Mouse (Mus musculus) heart, embryonic 10.5 days (tissue): ENCODE measurements around the gene Teddm1a. TPM values are rescaled to one million over a fixed set of nuclear protein-coding genes. Genes with fewer than 3 reads are reported as not detected.

Experiments used
- DNase-seq: peaks from one replicate; pipeline ENCODE4 v3.0.0-alpha.2; 2017; ENCODE audit warnings: low spot score
- H3K27ac ChIP-seq: fragments of 300-500 bp; sonication (generic); 2 replicates; pipeline ENCODE4 v1.5.1; 2016; ENCODE audit warnings: mild to moderate bottlenecking
- H3K27me3 ChIP-seq: fragments of 300-500 bp; sonication (generic); 2 replicates; pipeline ENCODE4 v1.6.1; 2016; ENCODE audit warnings: mild to moderate bottlenecking; ENCODE audit not compliant: poor library complexity, insufficient read depth, severe bottlenecking
- H3K36me3 ChIP-seq: fragments of 300-500 bp; sonication (generic); 2 replicates; pipeline ENCODE4 v1.6.1; 2016; ENCODE audit warnings: mild to moderate bottlenecking, moderate library complexity
- H3K4me1 ChIP-seq: fragments of 300-500 bp; sonication (generic); 2 replicates; pipeline ENCODE4 v1.6.1; 2016; ENCODE audit warnings: mild to moderate bottlenecking
- H3K4me3 ChIP-seq: fragments of 300-500 bp; sonication (generic); 2 replicates; pipeline ENCODE4 v1.5.1; 2016; ENCODE audit warnings: mild to moderate bottlenecking, moderate library complexity
- H3K9me3 ChIP-seq: fragments of 300-500 bp; sonication (generic); 2 replicates; pipeline ENCODE4 v1.6.1; 2016; ENCODE audit warnings: mild to moderate bottlenecking, moderate library complexity
- WGBS: fragments of 180-500 bp; shearing (Covaris S2); methylation state at CpG from one replicate; pipeline ENCODE4 v1.1.7; 2016; 5-methylcytosine and 5-hydroxymethylcytosine counted together
- polyA plus RNA-seq: library from polyadenylated mRNA; unstranded; fragments of >200 nt; fragmentation: Nextera tagmentation; extraction: Ambion mirVana; gene quantifications from 2 replicates; pipeline ENCODE4 v1.2.1, GENCODE M21; 2016

Gene Teddm1a
- polyA plus RNA-seq, 1 experiment from 2014 or later, result not detected

DNA sequence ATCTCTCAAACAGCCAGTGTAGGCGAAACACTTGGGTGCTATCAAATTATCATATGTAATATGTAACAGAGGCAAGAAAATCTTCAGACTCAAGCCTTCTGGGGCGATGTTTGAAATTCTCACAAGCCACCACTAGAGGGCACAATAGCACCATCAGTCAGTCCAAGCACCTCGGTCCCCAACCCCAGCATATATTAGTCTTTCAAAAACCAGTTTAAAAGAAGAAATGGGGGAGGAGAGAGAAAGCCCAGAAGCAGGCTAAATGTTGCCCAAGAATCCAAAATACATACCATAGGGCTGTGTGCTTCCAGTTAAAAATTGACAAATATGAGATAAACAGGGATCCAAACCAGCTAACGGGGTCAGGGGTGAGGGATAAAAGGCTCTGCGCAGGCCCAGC, 3.4 kb downstream of the Teddm1a start:
- H3K4me1 ChIP-seq, result peaks cover 14% of the 10 kb centered on the region; the same call in 1 of the 2 replicates
- DNase-seq, result peak; percentile 84
- no peaks in the 10 kb centered on the region for H3K9me3 ChIP-seq
- no peak overlapping the region for H3K4me3 ChIP-seq
- 42% methylated on average over 5 of the region's 5 CpGs for WGBS
- H3K36me3 ChIP-seq, result no peaks in the 10 kb centered on the region
- H3K27ac ChIP-seq, result no peak overlapping the region
- no peaks in the 10 kb centered on the region for H3K27me3 ChIP-seq

DNA sequence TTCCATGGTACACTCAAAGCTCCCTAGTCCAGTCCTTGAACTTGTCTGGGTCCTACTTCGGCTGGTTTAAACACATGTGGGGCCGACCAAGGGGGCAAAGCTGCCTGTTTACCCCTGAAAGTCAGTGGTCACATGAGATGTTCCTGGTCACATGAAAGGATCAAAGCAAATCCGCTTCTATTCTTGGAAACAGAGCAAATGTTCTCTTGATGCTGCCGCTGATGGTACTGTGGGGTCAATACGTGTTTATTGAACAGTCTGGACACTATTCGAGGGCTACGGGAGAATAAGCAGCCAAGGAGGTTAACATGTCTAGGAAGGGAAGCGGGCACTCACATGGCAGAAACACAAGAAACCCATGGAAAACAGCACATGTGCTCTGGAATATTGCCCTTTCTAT, 5.7 kb downstream of the Teddm1a start:
- H3K4me1 ChIP-seq, result peaks cover 22% of the 10 kb centered on the region
- H3K27ac ChIP-seq, result no peak overlapping the region
- no peak overlapping the region for H3K4me3 ChIP-seq
- WGBS, result 81% methylated on average over 8 of the region's 8 CpGs
- no peaks in the 10 kb centered on the region for H3K9me3 ChIP-seq
- no peaks in the 10 kb centered on the region for H3K27me3 ChIP-seq
- DNase-seq, result no peak
- no peaks in the 10 kb centered on the region for H3K36me3 ChIP-seq

DNA sequence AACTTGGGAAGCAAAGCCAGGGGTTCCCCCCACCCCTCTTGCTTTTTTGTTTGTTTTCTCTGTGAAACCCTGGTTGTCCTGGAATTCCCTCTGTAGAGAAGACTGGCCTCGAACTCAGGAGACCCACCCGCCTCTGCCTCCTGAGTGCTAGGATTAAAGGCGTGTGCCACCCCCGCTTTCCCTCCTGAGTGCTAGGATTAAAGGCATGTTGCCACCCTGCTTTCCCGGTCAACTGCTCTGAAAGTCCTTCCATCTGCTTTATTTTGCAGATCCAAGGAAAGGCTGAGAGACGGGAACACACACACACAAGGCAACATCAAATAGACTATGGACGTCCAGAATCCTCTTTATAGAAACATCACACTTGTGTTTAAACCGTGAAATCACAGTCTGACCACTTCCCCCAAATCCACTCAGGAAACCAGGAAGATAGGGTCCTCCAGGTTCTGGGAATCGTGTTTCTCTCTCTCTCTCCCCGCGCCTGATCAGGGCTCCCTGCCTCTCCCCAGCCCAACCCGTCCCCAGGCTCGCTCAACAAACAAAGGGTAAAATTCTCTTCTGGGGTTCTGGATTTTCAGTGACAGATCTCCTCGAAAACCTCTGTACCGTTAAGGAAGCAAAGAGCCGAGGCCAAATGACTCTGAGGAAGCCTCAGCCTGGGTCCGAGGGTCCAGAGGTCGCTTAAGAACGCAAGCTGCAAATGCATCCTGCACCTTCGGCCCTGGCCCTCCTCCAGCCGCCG, 7.6 kb downstream of the Teddm1a start:
- Histone ChIP-seq H3K4me3 (peak overlapping the region; percentile 87), H3K27me3 (no peaks in the 10 kb centered on the region), H3K9me3 (no peaks in the 10 kb centered on the region), H3K27ac (peak overlapping the region; percentile 96), H3K36me3 (peaks cover 16% of the 10 kb centered on the region), H3K4me1 (peaks cover 22% of the 10 kb centered on the region)
- 17% methylated on average over 22 of the region's 22 CpGs for WGBS
- no peak for DNase-seq

DNA sequence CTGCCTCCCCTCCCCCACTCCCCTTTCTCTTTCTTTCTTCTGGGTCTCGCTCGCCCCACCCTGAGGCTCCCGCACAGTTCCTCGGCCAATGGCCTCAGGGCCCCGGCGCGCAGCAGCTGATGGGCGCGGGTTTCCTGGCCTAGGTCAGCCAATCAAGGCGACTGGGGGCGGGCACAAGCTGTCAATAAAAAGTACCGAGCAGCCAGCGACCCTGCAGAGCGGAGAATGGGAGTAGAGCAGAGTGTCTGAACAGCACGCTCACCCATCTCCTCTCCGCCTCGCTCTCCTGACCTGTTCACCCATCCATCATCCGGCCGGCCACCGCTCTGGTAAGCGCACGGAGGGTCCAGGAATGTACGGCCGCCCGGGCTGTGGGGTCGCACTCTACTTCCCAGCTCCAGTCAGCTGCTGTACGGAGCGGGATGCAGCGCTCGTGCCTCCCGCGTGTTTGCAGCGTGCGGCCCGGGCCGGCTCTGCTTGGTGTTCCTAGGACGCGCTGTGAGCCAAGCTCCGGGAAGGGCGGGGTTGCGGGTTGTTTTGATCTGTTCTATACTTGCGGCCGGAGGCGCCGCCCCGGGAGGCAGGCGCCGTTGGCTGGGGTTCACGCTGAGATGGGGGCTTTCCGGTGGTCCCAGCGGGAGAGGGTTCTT, 8.3 kb downstream of the Teddm1a start, which contains the start of the genes Glul and Teddm2:
TSS of gene Glul (plus strand) at position 214 of the 650 bp plus-strand sequence.
TSS of gene Teddm2 (minus strand) at position 498 of the 650 bp plus-strand sequence.
- peaks cover 22% of the 10 kb centered on the region for H3K4me1 ChIP-seq
- WGBS, result under 1% methylated on average over 51 of the region's 51 CpGs
- H3K4me3 ChIP-seq, result peak within 1 kb of the TSS; percentile 87
- H3K36me3 ChIP-seq, result peaks cover 23% of the 10 kb centered on the region
- H3K27me3 ChIP-seq, result no peaks in the 10 kb centered on the region
- peak within 1 kb of the TSS; percentile 96 for H3K27ac ChIP-seq
- H3K9me3 ChIP-seq, result no peaks in the 10 kb centered on the region
- peak; percentile 99 for DNase-seq

DNA sequence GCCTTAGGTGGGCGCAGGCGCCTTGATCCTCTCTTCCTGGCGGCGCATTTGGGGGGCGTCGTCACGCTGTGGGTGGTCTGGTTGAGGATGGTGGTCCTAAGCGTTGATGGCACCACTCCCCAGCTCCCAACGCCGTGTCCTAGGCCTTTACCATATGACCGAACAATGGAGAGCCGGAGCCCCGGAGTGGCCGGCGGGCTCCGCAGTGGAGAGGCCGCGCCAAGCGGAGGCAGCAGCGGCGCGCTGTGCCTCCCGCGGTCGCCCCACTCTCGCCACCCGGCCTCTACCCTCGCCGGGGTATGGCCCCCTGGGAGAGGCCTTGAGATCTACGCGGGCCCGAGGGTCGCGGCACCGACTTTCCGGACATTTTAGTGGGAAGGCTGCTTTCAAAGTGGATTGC, 8.8 kb downstream of the Teddm1a start:
- DNase-seq, result no peak
- H3K27me3 ChIP-seq, result no peaks in the 10 kb centered on the region
- H3K4me3 ChIP-seq, result peak overlapping the region; percentile 87
- WGBS, result under 1% methylated on average over 35 of the region's 36 CpGs
- H3K4me1 ChIP-seq, result peaks cover 22% of the 10 kb centered on the region
- H3K36me3 ChIP-seq, result peaks cover 28% of the 10 kb centered on the region
- H3K27ac ChIP-seq, result peak overlapping the region; percentile 96
- no peaks in the 10 kb centered on the region for H3K9me3 ChIP-seq

DNA sequence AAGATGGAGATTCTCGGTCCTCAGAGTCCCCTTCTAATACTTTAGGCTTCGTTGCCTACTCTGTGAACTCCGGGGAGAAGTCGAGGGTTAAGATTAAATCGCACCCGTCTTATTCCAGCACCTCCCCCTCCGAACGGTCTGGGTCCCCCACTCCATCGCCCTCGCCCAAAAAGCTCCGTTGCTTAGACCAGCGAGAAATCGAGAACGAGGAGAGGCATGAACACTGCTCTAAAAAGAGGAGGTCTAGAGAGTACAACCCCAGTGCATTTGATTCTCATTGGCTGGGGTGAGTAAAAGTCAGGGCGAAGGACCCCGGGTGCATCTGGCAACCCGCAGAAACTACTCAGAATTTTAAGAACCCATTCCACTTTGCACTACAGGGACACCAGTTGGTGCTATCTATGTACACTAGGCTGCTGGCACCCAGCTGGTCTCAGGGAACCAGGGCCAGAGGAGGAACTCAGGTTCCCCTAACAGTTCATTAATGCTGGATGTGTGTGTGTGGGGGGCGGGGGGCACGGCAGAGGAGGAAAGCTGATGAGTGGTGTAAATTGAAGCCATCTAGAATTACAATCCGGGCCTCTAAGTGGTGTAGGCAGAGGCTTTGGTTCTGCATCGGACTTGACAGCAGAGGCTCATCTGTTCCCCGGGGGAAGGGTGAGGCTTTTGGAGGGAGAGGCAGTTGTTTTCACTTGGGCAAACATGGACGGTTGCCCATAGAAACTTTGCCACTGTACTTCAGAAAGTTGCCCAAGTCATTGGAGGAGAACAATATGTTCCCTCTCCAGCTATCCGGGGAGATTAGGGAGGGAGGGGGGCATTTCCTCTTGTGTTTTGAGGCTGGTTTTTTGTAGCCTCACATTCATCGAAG, 9.6 kb downstream of the Teddm1a start:
- H3K4me1 ChIP-seq, result peaks cover 22% of the 10 kb centered on the region
- peak overlapping the region; percentile 96 for H3K27ac ChIP-seq

DNA sequence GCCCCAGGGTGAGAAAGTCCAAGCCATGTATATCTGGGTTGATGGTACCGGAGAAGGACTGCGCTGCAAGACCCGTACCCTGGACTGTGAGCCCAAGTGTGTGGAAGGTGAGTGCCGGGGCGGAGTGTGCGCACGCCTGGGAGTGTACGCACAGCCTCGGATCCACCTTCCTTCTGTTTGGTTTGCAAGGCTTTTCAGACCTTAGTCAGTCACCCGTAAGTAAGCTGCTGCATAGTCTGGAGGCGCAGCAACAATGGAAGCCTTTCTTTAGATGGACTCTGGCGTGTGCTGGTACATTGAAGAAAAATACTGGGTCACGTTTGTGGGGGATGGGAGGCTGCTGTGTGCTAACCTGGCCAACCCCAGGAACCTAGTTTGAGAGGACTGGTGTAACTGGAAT, 11.5 kb downstream of the Teddm1a start:
- no peak overlapping the region for H3K4me3 ChIP-seq
- no peak for DNase-seq
- no peaks in the 10 kb centered on the region for H3K27me3 ChIP-seq
- no peak overlapping the region for H3K27ac ChIP-seq
- 90% methylated on average over 13 of the region's 13 CpGs for WGBS
- peaks cover 14% of the 10 kb centered on the region for H3K4me1 ChIP-seq
- H3K36me3 ChIP-seq, result peaks cover 54% of the 10 kb centered on the region
- no peaks in the 10 kb centered on the region for H3K9me3 ChIP-seq

More for the DNA sequence above, 9.6 kb downstream of the Teddm1a start:
- no peak for DNase-seq
- 3% methylated on average over 25 of the region's 25 CpGs for WGBS
- Histone ChIP-seq H3K4me3 (peak overlapping the region; percentile 87), H3K36me3 (peaks cover 35% of the 10 kb centered on the region), H3K27me3 (no peaks in the 10 kb centered on the region), H3K9me3 (no peaks in the 10 kb centered on the region)

DNA sequence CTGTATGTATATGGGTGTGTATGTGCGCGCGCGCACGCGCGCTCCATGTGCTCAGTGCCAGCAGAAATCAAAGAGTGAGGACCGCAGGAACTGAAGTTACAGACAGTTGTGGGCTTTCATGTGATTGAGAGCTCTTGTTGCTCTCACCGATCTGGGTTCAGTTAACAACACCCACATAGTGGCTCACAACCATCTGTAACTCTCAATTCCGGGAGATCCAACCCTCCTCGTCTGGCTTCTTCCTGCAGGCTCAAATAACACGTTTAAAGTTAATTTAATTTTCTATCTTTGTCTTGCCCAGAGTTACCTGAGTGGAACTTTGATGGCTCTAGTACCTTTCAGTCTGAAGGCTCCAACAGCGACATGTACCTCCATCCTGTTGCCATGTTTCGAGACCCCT, 12.7 kb downstream of the Teddm1a start:
- Histone ChIP-seq H3K36me3 (peaks cover 66% of the 10 kb centered on the region), H3K9me3 (no peaks in the 10 kb centered on the region), H3K27ac (no peak overlapping the region), H3K4me1 (peaks cover 9% of the 10 kb centered on the region), H3K27me3 (no peaks in the 10 kb centered on the region), H3K4me3 (no peak overlapping the region)
- WGBS, result 97% methylated on average over 14 of the region's 14 CpGs
- no peak for DNase-seq

DNA sequence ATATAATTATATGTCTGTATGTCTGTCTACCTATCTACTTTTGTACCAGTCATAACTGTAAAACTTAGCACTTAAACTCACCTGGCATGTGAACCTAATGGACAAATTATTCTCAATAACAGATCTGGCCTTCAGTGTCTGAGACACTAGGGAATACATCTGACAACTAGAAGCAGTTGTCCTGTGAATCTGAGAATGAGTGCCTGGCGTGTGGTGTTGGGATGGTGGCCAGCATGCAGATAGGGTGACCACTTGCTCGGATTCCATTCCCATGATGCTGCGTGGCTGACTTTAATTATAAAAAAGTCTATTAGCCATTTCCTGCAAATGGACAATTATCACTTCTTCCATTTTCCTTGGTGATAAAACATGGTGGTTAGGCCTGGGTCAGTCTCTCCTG, 14.3 kb downstream of the Teddm1a start:
- Histone ChIP-seq H3K27ac (no peak overlapping the region), H3K4me3 (no peak overlapping the region), H3K4me1 (peaks cover 8% of the 10 kb centered on the region), H3K9me3 (no peaks in the 10 kb centered on the region), H3K36me3 (peaks cover 76% of the 10 kb centered on the region), H3K27me3 (no peaks in the 10 kb centered on the region)
- DNase-seq, result no peak
- 89% methylated on average over 3 of the region's 3 CpGs for WGBS

DNA sequence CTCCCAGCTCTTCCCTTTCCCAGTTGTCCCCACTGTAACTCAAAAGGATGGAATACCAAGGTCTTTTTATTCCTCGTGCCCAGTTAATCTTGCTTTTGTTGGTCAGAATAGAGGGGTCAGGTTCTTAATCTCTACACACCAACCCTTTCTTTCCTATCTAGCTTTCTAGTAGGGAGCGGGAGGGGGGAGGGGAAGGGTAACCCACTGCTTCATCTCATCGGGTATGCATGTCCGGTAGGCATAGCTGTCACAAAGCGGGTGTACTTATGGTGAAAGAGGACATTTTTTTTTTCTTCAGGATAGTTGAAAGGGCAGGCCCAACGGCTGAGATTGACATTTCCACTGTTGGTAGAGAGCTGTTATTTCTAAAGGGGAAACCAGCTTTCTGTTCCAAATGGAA, 16.7 kb downstream of the Teddm1a start:
- DNase-seq, result no peak
- H3K27ac ChIP-seq, result no peak overlapping the region
- 83% methylated on average over 6 of the region's 6 CpGs for WGBS
- no peak overlapping the region for H3K4me3 ChIP-seq
- H3K9me3 ChIP-seq, result no peaks in the 10 kb centered on the region
- no peaks in the 10 kb centered on the region for H3K4me1 ChIP-seq
- H3K36me3 ChIP-seq, result peaks cover 74% of the 10 kb centered on the region
- no peaks in the 10 kb centered on the region for H3K27me3 ChIP-seq

DNA sequence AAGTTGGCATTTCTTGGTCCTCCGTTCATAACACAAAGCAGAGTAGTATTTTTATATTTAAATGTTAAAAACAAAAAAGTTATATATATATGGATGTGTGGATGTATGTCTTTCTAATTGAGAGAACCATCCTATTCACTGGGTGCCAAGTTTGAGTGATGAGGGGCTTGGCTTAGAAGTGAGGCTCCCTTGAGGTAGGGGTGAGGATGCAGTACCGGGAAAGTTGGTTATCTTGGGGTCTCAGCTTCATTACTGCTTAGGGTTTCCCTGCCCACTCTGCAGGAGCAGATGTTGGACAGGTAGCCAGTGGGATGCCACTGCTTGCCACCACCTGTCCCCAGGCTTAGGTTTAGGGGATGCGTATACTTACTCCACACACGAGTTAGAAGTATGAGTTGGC, 17.2 kb downstream of the Teddm1a start:
- no peak for DNase-seq
- Histone ChIP-seq H3K4me3 (no peak overlapping the region), H3K27me3 (no peaks in the 10 kb centered on the region), H3K36me3 (peaks cover 69% of the 10 kb centered on the region), H3K27ac (no peak overlapping the region), H3K9me3 (no peaks in the 10 kb centered on the region), H3K4me1 (no peaks in the 10 kb centered on the region)
- WGBS, result 89% methylated on average over 4 of the region's 4 CpGs

DNA sequence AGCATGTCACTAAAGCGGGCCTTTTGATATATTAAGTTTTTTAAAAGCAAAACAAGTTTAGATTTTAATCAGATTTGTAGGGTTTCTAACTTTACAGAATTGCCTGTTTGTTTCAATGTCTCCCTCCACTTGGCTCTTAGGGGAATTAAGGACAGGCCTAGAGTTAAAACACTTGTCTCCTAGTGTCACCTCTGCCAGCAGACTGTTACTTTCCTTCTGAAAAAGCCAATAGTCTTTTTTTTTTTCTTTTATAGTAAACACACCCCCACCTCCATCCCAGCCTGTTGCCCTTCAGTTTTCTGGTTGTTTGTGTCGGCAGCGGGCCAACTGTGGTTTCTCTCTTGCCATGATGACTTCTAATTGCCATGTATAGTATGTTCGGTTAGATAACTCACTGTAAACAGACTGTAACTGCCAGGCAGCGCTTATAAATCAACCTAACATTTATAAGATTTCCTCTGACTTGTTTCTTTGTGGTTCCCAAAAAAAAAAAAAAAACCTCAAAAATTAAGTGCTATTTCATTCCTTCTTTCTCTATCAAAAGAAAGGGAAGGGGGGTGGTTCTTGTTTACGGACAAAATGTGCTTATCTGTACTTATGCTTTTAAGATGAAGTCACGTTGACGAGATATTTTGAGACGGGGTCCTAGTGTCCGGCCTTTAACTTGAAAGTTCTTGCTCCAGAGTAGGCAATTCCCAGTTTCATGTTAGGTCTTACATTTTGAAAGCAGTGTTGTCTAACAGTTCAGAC, 17.8 kb downstream of the Teddm1a start:
- no peak for DNase-seq
- no peaks in the 10 kb centered on the region for H3K9me3 ChIP-seq
- WGBS, result 86% methylated on average over 10 of the region's 10 CpGs
- H3K27me3 ChIP-seq, result no peaks in the 10 kb centered on the region
- no peaks in the 10 kb centered on the region for H3K4me1 ChIP-seq
- no peak overlapping the region for H3K4me3 ChIP-seq
- no peak overlapping the region for H3K27ac ChIP-seq
- H3K36me3 ChIP-seq, result peaks cover 63% of the 10 kb centered on the region
